Mouse (Mus musculus): Measurements from ENCODE around the gene Tmem171.

The Tmem171 gene

GRCm38 (mm10) chr13:98691956-98692515, 2.6 kb downstream of the Tmem171 start:
- DNase-seq (ENCODE audit: low spot score): no peak

GRCm38 (mm10) chr13:98690886-98691285, 3.7 kb downstream of the Tmem171 start:
- no peak for DNase-seq (ENCODE audit: low spot score)

- DNase-seq (ENCODE audit: low spot score): no peak
Measured at GRCm38 (mm10) chr13:98689605-98690290, 4.9 kb downstream of the Tmem171 start.

GRCm38 (mm10) chr13:98687931-98688330, 6.7 kb downstream of the Tmem171 start:
- no peak for DNase-seq (ENCODE audit: low spot score)

GRCm38 (mm10) chr13:98684144-98684900, 10.3 kb downstream of the Tmem171 start:
- no peak for DNase-seq (ENCODE audit: low spot score)

- no peak for DNase-seq (ENCODE audit: low spot score)
Measured at GRCm38 (mm10) chr13:98683412-98683811, 11.2 kb downstream of the Tmem171 start.

- DNase-seq (ENCODE audit: low spot score): no peak
Measured at GRCm38 (mm10) chr13:98680470-98681060, 14.1 kb downstream of the Tmem171 start.

GRCm38 (mm10) chr13:98679631-98680041, 15.0 kb downstream of the Tmem171 start:
- no peak for DNase-seq (ENCODE audit: low spot score)

GRCm38 (mm10) chr13:98679230-98679629, 15.4 kb downstream of the Tmem171 start:
- no peak for DNase-seq (ENCODE audit: low spot score)

- no peak for DNase-seq (ENCODE audit: low spot score)
Measured at GRCm38 (mm10) chr13:98673922-98674321, 20.7 kb downstream of the Tmem171 start.

GRCm38 (mm10) chr13:98669296-98669695, 25.3 kb downstream of the Tmem171 start:
- no peak for DNase-seq (ENCODE audit: low spot score)

- peak; percentile 31 for DNase-seq (ENCODE audit: low spot score)
Measured at GRCm38 (mm10) chr13:98667316-98667715, 27.3 kb downstream of the Tmem171 start.

- no peak for DNase-seq (ENCODE audit: low spot score)
Measured at GRCm38 (mm10) chr13:98665240-98665639, 29.4 kb downstream of the Tmem171 start.

GRCm38 (mm10) chr13:98662173-98662675, 32.4 kb downstream of the Tmem171 start:
- no peak for DNase-seq (ENCODE audit: low spot score)

- peak; percentile 28 for DNase-seq (ENCODE audit: low spot score)
Measured at GRCm38 (mm10) chr13:98656034-98656471, 38.6 kb downstream of the Tmem171 start.

GRCm38 (mm10) chr13:98655346-98655745, 39.3 kb downstream of the Tmem171 start:
- peak; percentile 19 for DNase-seq (ENCODE audit: low spot score)

GRCm38 (mm10) chr13:98654129-98654939, 40.3 kb downstream of the Tmem171 start:
- DNase-seq (ENCODE audit: low spot score): peak; percentile 55

GRCm38 (mm10) chr13:98652194-98652593, 42.4 kb downstream of the Tmem171 start:
- peak; percentile 30 for DNase-seq (ENCODE audit: low spot score)

- peak; percentile 25 for DNase-seq (ENCODE audit: low spot score)
Measured at GRCm38 (mm10) chr13:98651228-98651977, 43.2 kb downstream of the Tmem171 start.

GRCm38 (mm10) chr13:98647775-98648568, 46.7 kb downstream of the Tmem171 start:
- DNase-seq (ENCODE audit: low spot score): no peak
